Mouse (Mus musculus): Measurements from ENCODE around the gene Atp10b. TPM values are rescaled to one million over a fixed set of nuclear protein-coding genes. Genes with fewer than 3 reads are reported as not detected.

Atp10b gene
- total RNA-seq, 2 experiments from 2014 or later = not detected

Other genes with a start within 250 kb of the Atp10b start
- not detected in 2 replicates for gene Gm9972, start 114.1 kb upstream of the Atp10b start, total RNA-seq (2015)
- gene Gm9972, start 114.1 kb upstream of the Atp10b start, total RNA-seq (2017) = not detected in 2 replicates

Measured in megakaryocyte, adult 5-6 weeks (primary cell).